Mouse (Mus musculus): ENCODE data around the gene Rbm24. TPM values are rescaled to one million over a fixed set of nuclear protein-coding genes. Genes with fewer than 3 reads are reported as not detected.
A peak's percentile ranks its signal among the peaks of the same experiment; 100 is the strongest.

Gene Rbm24
- 1.0 and 1.5 TPM in 2 replicates for polyA plus RNA-seq (2015; fragmentation: Nextera tagmentation; extraction: Ambion mirVana)

DNA sequence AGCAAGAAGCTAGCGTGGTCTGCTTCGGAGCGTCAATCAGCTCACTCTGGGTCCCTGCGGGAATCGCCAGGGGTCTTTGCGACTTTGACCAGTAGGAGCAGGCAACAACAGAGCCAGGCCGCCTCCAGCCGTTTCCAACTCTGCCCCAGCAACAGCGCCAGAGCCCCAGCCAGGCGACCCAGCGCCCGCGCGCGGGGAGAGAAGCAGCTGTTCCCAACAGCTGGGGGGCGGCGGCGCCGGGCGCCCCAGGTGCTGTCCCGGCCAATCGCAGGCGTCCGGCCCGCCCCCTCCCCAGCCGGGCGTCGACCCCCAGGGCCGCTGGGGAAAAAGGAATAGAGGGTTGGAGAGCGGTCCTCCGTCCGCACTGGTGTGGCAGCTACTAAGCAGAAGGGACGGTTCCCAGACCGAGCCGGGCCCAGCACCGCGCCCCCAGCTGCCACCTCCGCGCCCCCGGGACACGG is at the start of gene Rbm24:
Rbm24 (plus strand) TSS at position 294 of the 461 bp plus-strand sequence.
- peak within 1 kb of the TSS; percentile 37; the same call in 1 of the 2 replicates for H3K27ac ChIP-seq (ENCODE audit: low read length)
- no peaks in the 10 kb centered on the region for H3K36me3 ChIP-seq (ENCODE audit: control insufficient read depth, insufficient read depth, low read length)
- peak within 1 kb of the TSS; percentile 68 for H3K9ac ChIP-seq (ENCODE audit: low read depth, low read length)
- no peaks in the 10 kb centered on the region for H3K9me3 ChIP-seq (ENCODE audit: control insufficient read depth, low read length)
- WGBS, result 1% methylated on average over 40 of the region's 41 CpGs
- H3K4me1 ChIP-seq (ENCODE audit: control insufficient read depth, insufficient read depth, low read length), result 0 out of 2 replicates have a peak, but pooled peaks cover 3% of the 10 kb centered on the region
- H3K4me2 ChIP-seq (ENCODE audit: low read depth, low read length), result peak within 1 kb of the TSS; percentile 93
- peak within 1 kb of the TSS; percentile 59 for H3K4me3 ChIP-seq (ENCODE audit: low read length)
- peak; percentile 85 for ATAC-seq
- no peaks in the 10 kb centered on the region for H3K27me3 ChIP-seq (replicated peaks; ENCODE audit: control insufficient read depth, insufficient read depth, low read length)

DNA sequence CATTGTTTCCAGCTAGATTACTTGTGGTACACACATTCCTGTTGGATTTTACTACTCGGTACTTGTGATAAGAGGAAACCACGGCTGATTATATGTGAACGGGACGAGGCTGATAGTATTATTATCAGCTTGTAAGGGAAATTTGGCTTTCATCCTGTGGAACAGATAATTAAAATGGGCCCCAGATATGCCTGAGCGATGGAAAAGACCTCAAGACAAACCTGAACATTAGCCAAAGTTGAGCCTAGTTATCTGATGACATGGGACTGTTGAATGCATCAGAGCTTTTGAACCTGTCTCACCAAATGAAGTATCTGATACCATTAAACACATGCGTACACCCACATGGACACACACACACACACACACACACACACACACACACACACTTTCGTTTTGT is 45.4 kb upstream of the Rbm24 start:
- H3K4me3 ChIP-seq (ENCODE audit: low read length), result no peak overlapping the region
- no peak overlapping the region for H3K9ac ChIP-seq (ENCODE audit: low read depth, low read length)
- no peak for ATAC-seq
- no peaks in the 10 kb centered on the region for H3K4me1 ChIP-seq (ENCODE audit: control insufficient read depth, insufficient read depth, low read length)
- no peak overlapping the region for H3K4me2 ChIP-seq (ENCODE audit: low read depth, low read length)
- no peak overlapping the region for H3K27ac ChIP-seq (ENCODE audit: low read length)
- H3K27me3 ChIP-seq (replicated peaks; ENCODE audit: control insufficient read depth, insufficient read depth, low read length), result no peaks in the 10 kb centered on the region
- no peaks in the 10 kb centered on the region for H3K9me3 ChIP-seq (ENCODE audit: control insufficient read depth, low read length)
- 64% methylated on average over 7 of the region's 7 CpGs for WGBS
- no peaks in the 10 kb centered on the region for H3K36me3 ChIP-seq (ENCODE audit: control insufficient read depth, insufficient read depth, low read length)

DNA sequence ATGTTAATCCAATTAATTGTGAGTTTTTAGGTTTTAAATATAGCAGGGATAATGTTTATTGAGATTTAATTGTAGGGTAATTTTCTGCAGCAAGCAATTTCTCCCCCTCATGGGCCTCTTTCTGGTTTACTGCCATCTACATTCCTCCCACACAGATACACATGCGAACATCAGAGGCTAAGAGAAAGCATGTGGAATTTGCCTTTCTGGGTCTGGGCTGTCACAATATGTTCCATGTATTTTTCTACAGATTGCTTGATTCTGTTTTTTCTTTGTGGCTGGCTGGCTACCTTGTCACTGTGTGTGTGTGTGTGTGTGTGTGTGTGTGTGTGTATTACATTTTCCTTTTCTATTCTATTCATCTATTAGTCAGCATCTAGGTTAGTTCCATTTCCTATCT is 42.9 kb upstream of the Rbm24 start:
- 70% methylated on average over 1 of the region's 1 CpGs for WGBS
- Histone ChIP-seq H3K9ac (ENCODE audit: low read depth, low read length) (no peak overlapping the region), H3K4me1 (ENCODE audit: control insufficient read depth, insufficient read depth, low read length) (no peaks in the 10 kb centered on the region), H3K36me3 (ENCODE audit: control insufficient read depth, insufficient read depth, low read length) (no peaks in the 10 kb centered on the region), H3K4me2 (ENCODE audit: low read depth, low read length) (no peak overlapping the region), H3K9me3 (ENCODE audit: control insufficient read depth, low read length) (no peaks in the 10 kb centered on the region), H3K27me3 (replicated peaks; ENCODE audit: control insufficient read depth, insufficient read depth, low read length) (no peaks in the 10 kb centered on the region), H3K27ac (ENCODE audit: low read length) (no peak overlapping the region), H3K4me3 (ENCODE audit: low read length) (no peak overlapping the region)
- ATAC-seq, result no peak

DNA sequence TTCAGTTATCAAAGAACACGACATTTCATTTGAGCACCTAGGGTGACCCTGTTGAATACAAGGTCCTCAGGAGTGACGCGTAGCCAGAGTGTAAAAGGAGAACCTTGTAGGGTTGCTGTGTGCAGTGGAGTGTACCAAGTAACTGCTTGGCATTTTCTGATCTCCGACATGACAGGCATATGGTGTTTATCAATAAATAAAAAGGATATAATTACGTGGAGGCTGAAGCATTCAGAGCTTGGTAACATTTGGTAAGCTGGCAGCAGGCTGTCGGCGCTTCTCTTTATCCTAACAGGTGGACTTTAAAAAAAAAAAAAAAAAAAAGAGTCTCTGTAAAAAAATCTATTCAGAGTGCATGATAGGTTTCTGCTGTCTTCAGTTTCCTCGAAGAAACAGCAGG is 30.8 kb upstream of the Rbm24 start:
- no peak overlapping the region for H3K4me2 ChIP-seq (ENCODE audit: low read depth, low read length)
- WGBS, result 84% methylated on average over 8 of the region's 8 CpGs

DNA sequence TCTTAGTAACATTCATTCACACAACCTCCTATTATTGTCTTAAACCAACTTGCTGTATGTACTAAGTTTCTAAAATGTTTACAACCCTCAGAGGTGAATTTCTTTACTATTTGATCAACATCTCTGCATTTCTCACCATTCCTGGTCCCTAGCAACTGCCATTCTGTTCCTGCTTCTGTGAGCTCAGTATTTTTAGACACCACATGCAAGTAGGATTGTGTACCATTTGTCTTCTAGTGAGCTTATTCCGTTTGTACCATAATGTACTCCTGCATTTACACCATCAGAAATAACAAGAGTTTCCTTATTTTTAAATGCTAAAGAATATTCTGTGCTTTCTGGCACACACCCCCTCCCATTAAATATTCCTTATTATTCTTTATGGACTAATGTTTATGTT is 26.6 kb upstream of the Rbm24 start:
- Histone ChIP-seq H3K4me2 (ENCODE audit: low read depth, low read length) (no peak overlapping the region), H3K36me3 (ENCODE audit: control insufficient read depth, insufficient read depth, low read length) (no peaks in the 10 kb centered on the region), H3K27me3 (replicated peaks; ENCODE audit: control insufficient read depth, insufficient read depth, low read length) (no peaks in the 10 kb centered on the region), H3K27ac (ENCODE audit: low read length) (no peak overlapping the region), H3K9me3 (ENCODE audit: control insufficient read depth, low read length) (no peaks in the 10 kb centered on the region), H3K4me1 (ENCODE audit: control insufficient read depth, insufficient read depth, low read length) (no peaks in the 10 kb centered on the region), H3K9ac (ENCODE audit: low read depth, low read length) (no peak overlapping the region), H3K4me3 (ENCODE audit: low read length) (no peak overlapping the region)
- ATAC-seq, result no peak
- 69% methylated on average over 1 of the region's 1 CpGs for WGBS

More for the DNA sequence above, 30.8 kb upstream of the Rbm24 start:
- Histone ChIP-seq H3K4me3 (ENCODE audit: low read length) (no peak overlapping the region), H3K4me1 (ENCODE audit: control insufficient read depth, insufficient read depth, low read length) (no peaks in the 10 kb centered on the region), H3K9ac (ENCODE audit: low read depth, low read length) (no peak overlapping the region), H3K9me3 (ENCODE audit: control insufficient read depth, low read length) (no peaks in the 10 kb centered on the region), H3K27me3 (replicated peaks; ENCODE audit: control insufficient read depth, insufficient read depth, low read length) (no peaks in the 10 kb centered on the region), H3K36me3 (ENCODE audit: control insufficient read depth, insufficient read depth, low read length) (no peaks in the 10 kb centered on the region), H3K27ac (ENCODE audit: low read length) (no peak overlapping the region)
- ATAC-seq, result no peak

DNA sequence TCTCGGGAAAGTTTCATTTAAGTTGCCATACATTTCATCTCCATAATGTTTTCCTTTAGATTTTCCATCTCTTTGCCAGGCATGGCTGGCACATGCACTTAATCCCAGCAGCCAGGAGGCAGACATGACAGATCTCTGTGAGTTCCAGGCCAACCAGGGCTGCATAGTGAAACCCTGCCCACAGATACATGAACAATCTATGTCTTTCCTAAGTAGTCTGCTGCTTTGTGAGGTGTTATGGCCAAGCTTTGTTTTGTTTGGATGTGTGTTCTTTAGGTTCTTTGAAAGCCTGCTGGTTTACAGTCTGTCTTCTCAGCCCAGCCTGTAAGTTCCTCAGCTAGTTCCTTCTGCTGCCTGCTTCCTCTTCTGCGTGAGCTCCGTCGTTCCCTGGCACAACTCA is 25.3 kb upstream of the Rbm24 start:
- Histone ChIP-seq H3K4me3 (ENCODE audit: low read length) (no peak overlapping the region), H3K9ac (ENCODE audit: low read depth, low read length) (no peak overlapping the region), H3K4me2 (ENCODE audit: low read depth, low read length) (no peak overlapping the region), H3K9me3 (ENCODE audit: control insufficient read depth, low read length) (no peaks in the 10 kb centered on the region), H3K36me3 (ENCODE audit: control insufficient read depth, insufficient read depth, low read length) (no peaks in the 10 kb centered on the region), H3K27ac (ENCODE audit: low read length) (no peak overlapping the region), H3K4me1 (ENCODE audit: control insufficient read depth, insufficient read depth, low read length) (no peaks in the 10 kb centered on the region), H3K27me3 (replicated peaks; ENCODE audit: control insufficient read depth, insufficient read depth, low read length) (no peaks in the 10 kb centered on the region)
- no peak for ATAC-seq
- 64% methylated on average over 4 of the region's 4 CpGs for WGBS

DNA sequence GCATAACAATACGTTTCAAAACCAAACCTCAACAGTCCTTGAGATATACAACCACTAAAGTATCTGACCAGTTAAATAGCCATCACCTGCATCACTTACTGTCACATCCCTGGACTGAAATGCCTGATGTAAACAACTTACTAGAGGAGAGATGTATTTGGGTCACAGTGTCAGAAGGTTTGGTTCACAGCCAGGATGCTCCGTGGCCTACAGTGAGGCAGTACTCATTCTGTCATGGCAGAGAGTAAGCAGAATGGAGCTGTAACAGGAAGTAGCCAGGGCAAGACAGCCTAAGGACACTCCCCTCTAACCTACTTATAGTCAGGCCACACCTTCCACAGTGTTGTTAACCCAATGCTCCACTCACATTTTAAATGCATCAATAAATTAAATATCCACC is 24.3 kb upstream of the Rbm24 start:
- WGBS, result 61% methylated on average over 2 of the region's 2 CpGs
- no peaks in the 10 kb centered on the region for H3K9me3 ChIP-seq (ENCODE audit: control insufficient read depth, low read length)
- H3K36me3 ChIP-seq (ENCODE audit: control insufficient read depth, insufficient read depth, low read length), result no peaks in the 10 kb centered on the region
- no peak overlapping the region for H3K27ac ChIP-seq (ENCODE audit: low read length)
- no peaks in the 10 kb centered on the region for H3K27me3 ChIP-seq (replicated peaks; ENCODE audit: control insufficient read depth, insufficient read depth, low read length)
- H3K4me3 ChIP-seq (ENCODE audit: low read length), result no peak overlapping the region
- no peak overlapping the region for H3K9ac ChIP-seq (ENCODE audit: low read depth, low read length)
- no peak for ATAC-seq
- no peak overlapping the region for H3K4me2 ChIP-seq (ENCODE audit: low read depth, low read length)
- H3K4me1 ChIP-seq (ENCODE audit: control insufficient read depth, insufficient read depth, low read length), result no peaks in the 10 kb centered on the region

DNA sequence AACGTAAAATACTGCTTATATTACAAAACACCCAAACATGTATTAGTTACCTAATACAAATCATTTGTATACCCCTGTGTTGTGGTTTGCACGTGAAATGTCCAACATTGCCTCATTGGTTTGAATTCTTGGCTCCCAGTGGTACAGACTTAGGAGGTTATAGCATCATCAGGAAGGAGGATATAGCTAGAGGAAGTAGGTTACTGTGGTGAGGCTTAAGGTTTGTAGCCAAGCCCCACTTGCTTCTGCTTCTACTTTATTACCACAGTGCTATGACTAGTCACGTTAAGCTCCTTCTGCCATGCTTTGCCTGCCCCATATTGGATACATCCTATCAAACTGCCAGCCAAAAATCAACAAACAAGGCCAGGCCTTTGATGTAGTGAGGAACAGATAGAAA is 21.0 kb upstream of the Rbm24 start:
- no peaks in the 10 kb centered on the region for H3K27me3 ChIP-seq (replicated peaks; ENCODE audit: control insufficient read depth, insufficient read depth, low read length)
- no peak overlapping the region for H3K4me3 ChIP-seq (ENCODE audit: low read length)
- 66% methylated on average over 3 of the region's 3 CpGs for WGBS
- no peak overlapping the region for H3K9ac ChIP-seq (ENCODE audit: low read depth, low read length)
- H3K27ac ChIP-seq (ENCODE audit: low read length), result no peak overlapping the region
- no peaks in the 10 kb centered on the region for H3K36me3 ChIP-seq (ENCODE audit: control insufficient read depth, insufficient read depth, low read length)
- no peaks in the 10 kb centered on the region for H3K9me3 ChIP-seq (ENCODE audit: control insufficient read depth, low read length)
- H3K4me2 ChIP-seq (ENCODE audit: low read depth, low read length), result no peak overlapping the region
- ATAC-seq, result no peak
- H3K4me1 ChIP-seq (ENCODE audit: control insufficient read depth, insufficient read depth, low read length), result no peaks in the 10 kb centered on the region

DNA sequence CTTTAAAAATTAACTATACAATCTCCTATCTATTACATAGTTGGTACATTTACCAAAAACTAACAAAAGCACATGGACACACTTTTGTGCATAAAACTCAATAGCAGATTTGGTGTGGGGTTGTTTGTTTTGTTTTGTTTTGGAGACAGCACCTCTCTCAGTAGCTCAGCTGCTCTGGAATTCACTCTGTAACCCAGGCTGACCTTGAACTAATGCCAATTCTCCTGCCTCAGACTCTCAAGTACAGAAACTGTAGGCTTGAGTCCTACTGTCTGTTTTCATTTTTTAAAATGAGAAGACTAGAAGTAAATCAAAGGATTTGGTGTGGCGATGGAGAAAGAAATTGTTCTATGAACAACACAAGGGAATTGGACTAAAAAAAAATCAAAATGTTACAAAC is 11.1 kb upstream of the Rbm24 start:
- H3K4me2 ChIP-seq (ENCODE audit: low read depth, low read length), result no peak overlapping the region
- WGBS, result 87% methylated on average over 1 of the region's 1 CpGs
- H3K4me1 ChIP-seq (ENCODE audit: control insufficient read depth, insufficient read depth, low read length), result no peaks in the 10 kb centered on the region
- no peaks in the 10 kb centered on the region for H3K27me3 ChIP-seq (replicated peaks; ENCODE audit: control insufficient read depth, insufficient read depth, low read length)
- no peak overlapping the region for H3K9ac ChIP-seq (ENCODE audit: low read depth, low read length)
- ATAC-seq, result no peak
- no peak overlapping the region for H3K27ac ChIP-seq (ENCODE audit: low read length)
- no peak overlapping the region for H3K4me3 ChIP-seq (ENCODE audit: low read length)
- no peaks in the 10 kb centered on the region for H3K36me3 ChIP-seq (ENCODE audit: control insufficient read depth, insufficient read depth, low read length)
- no peaks in the 10 kb centered on the region for H3K9me3 ChIP-seq (ENCODE audit: control insufficient read depth, low read length)

DNA sequence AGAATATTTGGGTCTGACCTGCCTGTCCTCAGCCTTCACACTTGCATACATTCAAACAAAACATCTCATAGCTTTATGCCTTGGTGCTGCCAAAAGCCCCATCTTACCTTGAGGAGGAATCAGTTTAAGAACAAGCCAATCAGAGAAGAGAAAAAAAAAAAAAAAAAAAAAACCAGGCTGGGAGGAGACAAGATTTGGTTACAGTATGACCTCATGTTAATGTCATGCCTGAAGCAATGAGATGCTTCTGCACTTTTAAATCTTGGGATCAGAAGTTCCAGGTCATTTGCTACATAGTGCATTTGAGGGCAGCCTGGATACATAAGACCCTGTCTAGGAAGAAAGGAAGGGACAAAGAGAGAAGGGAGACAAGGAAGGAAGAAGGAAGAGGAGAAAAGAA is 6.0 kb upstream of the Rbm24 start:
- H3K27ac ChIP-seq (ENCODE audit: low read length), result no peak overlapping the region
- no peak overlapping the region for H3K4me3 ChIP-seq (ENCODE audit: low read length)
- no peaks in the 10 kb centered on the region for H3K9me3 ChIP-seq (ENCODE audit: control insufficient read depth, low read length)
- no peak overlapping the region for H3K4me2 ChIP-seq (ENCODE audit: low read depth, low read length)
- no peak overlapping the region for H3K9ac ChIP-seq (ENCODE audit: low read depth, low read length)
- no peaks in the 10 kb centered on the region for H3K4me1 ChIP-seq (ENCODE audit: control insufficient read depth, insufficient read depth, low read length)
- ATAC-seq, result no peak
- H3K27me3 ChIP-seq (replicated peaks; ENCODE audit: control insufficient read depth, insufficient read depth, low read length), result no peaks in the 10 kb centered on the region
- H3K36me3 ChIP-seq (ENCODE audit: control insufficient read depth, insufficient read depth, low read length), result no peaks in the 10 kb centered on the region

Measured in intestine, embryonic 16.5 days (tissue).